Mouse (Mus musculus): ENCODE measurements at regions not wholly inside any gene's neighbourhood (a gene's known extent, or its start where the extent isn't known, plus 50 kb on each side); places are given as distances from the start of the nearest gene placed in this dataset.

DNA sequence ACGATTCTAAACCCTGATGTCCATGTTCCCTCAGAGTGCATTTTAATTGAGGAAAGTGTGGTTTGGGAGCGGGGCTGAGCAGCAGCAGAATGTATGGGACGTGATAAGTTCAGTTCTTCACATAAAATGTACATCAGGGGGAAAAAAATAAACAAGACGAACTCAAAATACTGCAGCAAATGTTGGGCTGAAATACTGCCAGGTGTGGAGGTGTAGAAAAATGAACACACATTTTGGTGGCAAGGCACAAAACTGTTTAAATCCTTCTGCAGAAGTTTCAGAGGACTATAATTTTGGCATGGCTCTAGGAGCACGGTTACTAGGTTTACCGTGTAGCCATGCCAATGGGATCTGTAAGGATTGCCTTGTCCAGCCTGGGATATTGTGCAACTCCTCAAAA is 81.3 kb upstream of the Rfx3 start:
- no peak for TF ChIP-seq CTCF (IDR thresholded peaks at IDR 0.05; ENCODE audit: low read depth)
- TF ChIP-seq EP300 (IDR thresholded peaks at IDR 0.05; ENCODE audit: low read depth) = no peak
